Mouse (Mus musculus): Measurements from ENCODE around the gene Scn4a. TPM values are rescaled to one million over a fixed set of nuclear protein-coding genes. Genes with fewer than 3 reads are reported as not detected.
A peak's percentile ranks its signal among the peaks of the same experiment; 100 is the strongest.

Gene Scn4a
- polyA plus RNA-seq, 1 experiment = not detected

DNA sequence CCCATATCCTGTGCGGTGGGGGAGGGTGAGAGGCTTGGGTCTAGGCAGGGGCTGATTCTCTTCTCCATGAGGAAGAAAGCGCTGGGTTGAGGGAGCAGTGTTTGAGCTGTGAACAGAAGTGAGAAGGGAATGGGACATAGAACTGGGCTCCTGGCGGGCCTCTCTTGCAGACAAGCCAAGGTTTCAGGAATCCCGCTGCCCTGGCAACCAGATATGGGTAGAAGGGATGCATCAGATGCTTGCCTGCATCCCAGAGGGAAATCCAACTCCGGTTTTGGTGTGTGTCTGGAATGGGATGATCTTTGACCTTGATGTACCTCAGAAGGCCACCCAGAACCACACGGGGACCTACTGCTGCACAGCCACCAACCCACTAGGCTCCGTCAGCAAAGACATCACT, 66.9 kb downstream of the Scn4a start:
- no peak overlapping the region for H3K4me3 ChIP-seq (replicated peaks)
- H3K4me1 ChIP-seq = peaks cover 9% of the 10 kb centered on the region; the same call in 1 of the 2 replicates

DNA sequence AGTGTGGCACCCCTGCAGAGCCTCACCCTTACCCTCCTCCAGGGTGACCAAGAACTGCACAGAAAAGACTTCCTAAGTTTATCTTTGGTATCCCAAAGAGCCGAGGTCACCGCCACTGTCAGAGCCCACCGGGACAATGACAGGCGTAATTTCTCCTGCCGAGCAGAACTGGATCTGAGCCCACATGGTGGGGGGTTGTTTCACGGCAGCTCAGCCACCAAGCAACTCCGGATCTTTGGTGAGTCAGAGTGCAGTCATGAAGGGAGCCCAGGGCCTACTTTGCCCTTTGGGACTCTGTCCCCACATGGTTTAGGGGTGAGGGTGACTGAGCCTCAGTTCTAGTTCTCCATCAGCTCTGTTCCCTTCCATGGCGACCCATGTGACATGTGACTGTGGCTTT, 69.0 kb downstream of the Scn4a start:
- Histone ChIP-seq H3K4me3 (replicated peaks) (no peak overlapping the region), H3K9me3 (no peaks in the 10 kb centered on the region), H3K4me1 (peaks cover 9% of the 10 kb centered on the region; the same call in 1 of the 2 replicates), H3K27me3 (replicated peaks) (peaks cover 51% of the 10 kb centered on the region), H3K36me3 (replicated peaks; ENCODE audit: low read length) (no peaks in the 10 kb centered on the region)
- TF ChIP-seq FLI1 (IDR thresholded peaks at IDR 0.05; ENCODE audit: low read length) = no peak
- TF ChIP-seq GATA1 (IDR thresholded peaks at IDR 0.05; ENCODE audit: borderline replicate concordance, low read length) = no peak

More for the DNA sequence above, 66.9 kb downstream of the Scn4a start:
- Histone ChIP-seq H3K27me3 (replicated peaks) (peaks cover 48% of the 10 kb centered on the region), H3K36me3 (replicated peaks; ENCODE audit: low read length) (no peaks in the 10 kb centered on the region), H3K9me3 (no peaks in the 10 kb centered on the region)
- TF ChIP-seq FLI1 (IDR thresholded peaks at IDR 0.05; ENCODE audit: low read length) = no peak
- no peak for TF ChIP-seq GATA1 (IDR thresholded peaks at IDR 0.05; ENCODE audit: borderline replicate concordance, low read length)

DNA sequence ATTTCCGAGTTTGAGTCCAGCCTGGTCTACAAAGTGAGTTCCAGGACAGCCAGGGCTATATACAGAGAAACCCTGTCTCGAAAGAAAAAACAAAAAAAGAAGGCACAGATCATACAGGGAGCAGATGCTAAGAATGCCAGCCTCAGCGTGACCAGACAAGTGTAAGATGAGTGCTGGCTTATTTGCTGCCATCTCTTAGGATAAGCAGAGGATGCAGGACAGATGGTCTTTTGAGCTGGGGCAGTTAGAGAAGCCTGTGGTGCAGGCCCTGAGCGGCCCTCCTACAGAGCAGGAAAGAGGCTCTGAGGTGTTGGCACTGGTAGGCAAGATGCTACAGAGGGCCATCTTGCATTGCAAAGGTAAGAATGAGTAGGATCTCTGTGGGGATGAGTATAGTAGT, 69.7 kb downstream of the Scn4a start:
- Histone ChIP-seq H3K36me3 (replicated peaks; ENCODE audit: low read length) (no peaks in the 10 kb centered on the region), H3K4me1 (peaks cover 9% of the 10 kb centered on the region; the same call in 1 of the 2 replicates), H3K4me3 (replicated peaks) (no peak overlapping the region), H3K27me3 (replicated peaks) (peaks cover 53% of the 10 kb centered on the region), H3K9me3 (no peaks in the 10 kb centered on the region)
- no peak for TF ChIP-seq GATA1 (IDR thresholded peaks at IDR 0.05; ENCODE audit: borderline replicate concordance, low read length)
- TF ChIP-seq FLI1 (IDR thresholded peaks at IDR 0.05; ENCODE audit: low read length) = no peak

DNA sequence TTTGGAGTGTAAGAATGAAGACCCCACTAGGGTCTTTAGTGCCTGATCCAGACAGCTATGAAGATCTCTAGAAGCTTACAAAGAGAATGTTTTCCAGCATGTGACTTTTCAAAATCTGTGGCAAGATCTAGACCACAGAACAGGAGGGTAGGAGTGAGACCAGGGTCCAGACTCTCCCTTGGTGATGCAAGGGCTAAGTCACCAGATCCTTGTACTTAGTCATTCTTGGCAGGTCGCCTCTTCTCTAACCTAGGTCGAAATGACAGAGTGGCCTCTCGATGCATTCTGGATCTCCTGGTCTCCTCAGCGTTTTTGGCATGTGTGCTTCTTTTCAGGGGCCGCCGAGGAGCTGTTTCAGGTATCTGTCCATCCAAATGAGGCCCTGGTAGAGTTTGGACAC, 70.6 kb downstream of the Scn4a start:
- no peak overlapping the region for H3K4me3 ChIP-seq (replicated peaks)
- TF ChIP-seq GATA1 (IDR thresholded peaks at IDR 0.05; ENCODE audit: borderline replicate concordance, low read length) = no peak
- TF ChIP-seq FLI1 (IDR thresholded peaks at IDR 0.05; ENCODE audit: low read length) = no peak
- H3K4me1 ChIP-seq = peaks cover 17% of the 10 kb centered on the region
- H3K9me3 ChIP-seq = no peaks in the 10 kb centered on the region
- H3K27me3 ChIP-seq (replicated peaks) = peaks cover 50% of the 10 kb centered on the region
- no peaks in the 10 kb centered on the region for H3K36me3 ChIP-seq (replicated peaks; ENCODE audit: low read length)

DNA sequence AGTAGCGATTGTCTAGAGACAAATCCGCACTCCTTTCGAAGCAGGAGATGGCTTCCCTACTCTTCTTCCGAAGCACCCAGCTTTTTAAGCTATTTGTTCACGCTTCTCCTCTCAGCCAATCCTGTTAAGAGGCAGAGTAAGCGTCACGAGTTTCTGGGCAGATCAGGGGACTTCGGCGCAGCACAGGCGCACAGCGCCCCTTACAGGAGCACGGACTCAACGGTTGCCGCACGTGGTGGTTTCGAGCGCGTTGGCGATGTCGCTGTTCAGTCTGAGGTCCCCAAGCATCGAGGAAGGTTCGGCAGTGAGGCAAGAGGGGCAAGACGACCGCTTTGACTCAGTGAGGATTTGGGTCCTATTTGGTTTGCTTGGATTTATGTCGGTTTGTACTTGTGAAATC, 76.6 kb downstream of the Scn4a start, which contains the start of gene Tcam1:
TSS of gene Tcam1 (plus strand) at position 219 of the 400 bp plus-strand sequence.
- no peaks in the 10 kb centered on the region for H3K36me3 ChIP-seq (replicated peaks; ENCODE audit: low read length)
- no peaks in the 10 kb centered on the region for H3K9me3 ChIP-seq
- H3K4me1 ChIP-seq = peaks cover 47% of the 10 kb centered on the region
- TF ChIP-seq GATA1 (IDR thresholded peaks at IDR 0.05; ENCODE audit: borderline replicate concordance, low read length) (no peak), FLI1 (IDR thresholded peaks at IDR 0.05; ENCODE audit: low read length) (no peak)
- peak within 1 kb of the TSS; percentile 85 for H3K4me3 ChIP-seq (replicated peaks)
- peaks cover 7% of the 10 kb centered on the region for H3K27me3 ChIP-seq (replicated peaks)

DNA sequence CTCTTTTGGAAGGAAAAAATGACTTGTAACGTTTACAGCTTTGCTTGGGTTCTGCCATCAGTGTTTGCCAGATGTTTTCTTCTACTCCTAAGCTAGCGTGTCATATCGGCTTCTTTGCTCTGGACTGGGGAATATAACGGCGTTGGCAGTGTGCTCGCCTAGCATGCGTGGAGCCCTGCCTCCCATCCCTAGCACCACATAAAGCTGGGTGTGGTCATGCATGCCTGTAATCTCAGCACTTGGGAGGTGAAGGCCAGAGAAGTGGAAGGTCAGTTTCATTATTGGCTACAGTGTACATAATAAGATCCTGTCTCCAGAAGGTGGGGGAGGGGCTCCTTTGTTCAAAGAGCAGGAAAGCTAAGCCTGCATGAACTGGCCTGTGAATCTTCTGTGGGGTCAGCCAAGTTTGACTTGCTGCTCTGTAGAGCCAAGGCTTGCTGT, 78.1 kb downstream of the Scn4a start:
- Histone ChIP-seq H3K36me3 (replicated peaks; ENCODE audit: low read length) (peaks cover 2% of the 10 kb centered on the region), H3K9me3 (no peaks in the 10 kb centered on the region), H3K4me1 (peaks cover 62% of the 10 kb centered on the region), H3K27me3 (replicated peaks) (peaks cover 2% of the 10 kb centered on the region), H3K4me3 (replicated peaks) (no peak overlapping the region)
- TF ChIP-seq GATA1 (IDR thresholded peaks at IDR 0.05; ENCODE audit: borderline replicate concordance, low read length) = no peak

DNA sequence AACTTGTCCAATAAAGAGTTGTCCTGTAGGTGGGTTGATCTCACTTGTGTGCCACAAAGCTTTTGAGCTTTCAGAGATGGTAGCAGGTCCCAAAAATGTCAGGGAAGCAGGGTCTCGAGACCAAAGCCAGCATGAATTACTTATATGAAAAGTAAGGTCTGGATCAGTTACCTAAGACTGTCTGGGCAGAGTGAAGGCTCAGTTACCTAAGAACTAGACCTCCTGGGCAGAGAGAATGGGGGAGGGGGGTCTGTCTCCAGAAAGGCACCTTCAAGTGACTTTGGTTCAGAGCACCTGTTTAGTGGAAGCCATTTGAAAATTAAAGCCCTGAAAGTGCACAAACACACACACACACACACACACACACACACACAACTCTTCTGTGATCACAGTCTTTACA, 78.7 kb downstream of the Scn4a start:
- TF ChIP-seq GATA1 (IDR thresholded peaks at IDR 0.05; ENCODE audit: borderline replicate concordance, low read length) (no peak), FLI1 (IDR thresholded peaks at IDR 0.05; ENCODE audit: low read length) (no peak)
- H3K9me3 ChIP-seq = no peaks in the 10 kb centered on the region
- peaks cover 66% of the 10 kb centered on the region for H3K4me1 ChIP-seq
- H3K27me3 ChIP-seq (replicated peaks) = peaks cover 2% of the 10 kb centered on the region
- peaks cover 2% of the 10 kb centered on the region for H3K36me3 ChIP-seq (replicated peaks; ENCODE audit: low read length)
- H3K4me3 ChIP-seq (replicated peaks) = no peak overlapping the region

DNA sequence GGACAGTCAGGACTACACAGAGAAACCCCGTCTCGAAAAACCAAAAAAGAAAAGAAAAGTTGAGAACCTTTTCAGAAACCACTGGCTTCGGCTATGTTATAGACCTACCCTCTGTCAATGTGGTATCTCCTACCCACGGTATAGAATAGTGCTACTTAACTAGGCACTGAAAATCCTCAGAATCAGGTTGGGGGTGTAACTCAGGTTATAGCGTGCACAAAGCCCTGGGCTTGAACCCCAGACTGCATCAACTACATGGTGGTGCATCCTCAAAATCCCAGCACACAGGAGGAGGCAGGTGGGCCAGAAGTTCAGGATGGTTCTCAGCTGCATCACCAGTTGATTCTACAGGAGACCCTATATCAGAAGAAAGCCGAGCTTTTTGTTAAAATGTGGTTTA, 79.3 kb downstream of the Scn4a start:
- no peaks in the 10 kb centered on the region for H3K9me3 ChIP-seq
- H3K27me3 ChIP-seq (replicated peaks) = peaks cover 2% of the 10 kb centered on the region
- H3K36me3 ChIP-seq (replicated peaks; ENCODE audit: low read length) = peaks cover 7% of the 10 kb centered on the region
- peak overlapping the region; percentile 39 for H3K4me3 ChIP-seq (replicated peaks)
- H3K4me1 ChIP-seq = peaks cover 72% of the 10 kb centered on the region
- no peak for TF ChIP-seq FLI1 (IDR thresholded peaks at IDR 0.05; ENCODE audit: low read length)
- no peak for TF ChIP-seq GATA1 (IDR thresholded peaks at IDR 0.05; ENCODE audit: borderline replicate concordance, low read length)

DNA sequence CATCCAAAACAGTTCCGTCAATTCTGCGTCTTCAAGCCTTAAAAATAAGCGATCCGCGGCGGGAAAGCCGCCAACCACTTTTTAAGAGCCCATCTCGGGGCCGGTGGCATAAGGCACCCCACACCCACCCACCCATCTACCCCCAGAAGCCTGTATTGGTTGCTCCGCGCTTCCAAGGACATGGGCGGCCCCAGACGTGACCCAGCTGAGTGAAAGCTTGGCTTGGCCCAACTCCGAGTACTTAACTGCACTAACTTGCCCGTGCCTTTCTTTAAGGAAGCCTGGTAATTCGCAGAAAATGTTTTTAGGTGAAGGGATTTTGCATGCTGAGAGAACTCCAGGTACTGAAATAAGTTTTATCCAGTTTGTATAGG, 79.8 kb downstream of the Scn4a start:
- Histone ChIP-seq H3K36me3 (replicated peaks; ENCODE audit: low read length) (peaks cover 12% of the 10 kb centered on the region), H3K4me1 (peaks cover 77% of the 10 kb centered on the region), H3K4me3 (replicated peaks) (peak overlapping the region; percentile 96), H3K9me3 (no peaks in the 10 kb centered on the region), H3K27me3 (replicated peaks) (no peaks in the 10 kb centered on the region)
- TF ChIP-seq FLI1 (IDR thresholded peaks at IDR 0.05; ENCODE audit: low read length) = no peak
- TF ChIP-seq GATA1 (IDR thresholded peaks at IDR 0.05; ENCODE audit: borderline replicate concordance, low read length) = no peak

DNA sequence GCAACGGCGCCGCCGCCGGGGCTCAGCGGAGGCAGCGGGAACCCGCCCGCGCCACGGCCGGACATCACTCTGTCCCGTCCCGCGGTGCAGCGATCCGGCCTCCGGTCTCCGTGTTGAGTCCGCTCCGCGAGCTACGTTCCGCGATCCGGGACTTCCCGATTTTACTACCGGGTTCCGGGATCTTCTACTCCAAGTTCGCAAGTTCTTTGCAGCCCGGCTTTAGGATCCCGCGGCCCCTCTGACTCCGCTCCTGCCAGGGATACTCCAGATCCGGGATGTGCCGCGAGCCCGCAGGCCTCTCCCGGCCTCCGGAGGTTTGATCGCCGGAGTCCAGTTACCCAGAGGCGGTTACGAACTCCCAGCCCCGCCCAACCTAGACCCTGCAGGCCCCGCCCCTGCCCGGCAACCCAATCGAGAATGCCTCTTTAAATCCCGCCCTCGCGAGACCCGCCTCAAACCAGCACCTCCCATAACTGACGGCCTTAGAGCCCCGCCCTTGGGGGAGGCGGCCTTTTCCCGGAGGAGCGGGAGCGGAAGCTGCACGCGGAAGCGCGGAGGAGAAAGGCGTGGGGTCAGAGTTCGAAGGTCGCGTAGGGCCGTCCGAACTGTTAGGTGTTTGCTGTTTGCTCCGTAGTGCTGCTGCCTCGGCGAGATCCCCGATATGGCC, 80.3 kb downstream of the Scn4a start, which contains the start of gene Smarcd2:
TSS of gene Smarcd2 (minus strand) at position 329 of the 667 bp plus-strand sequence.
- Histone ChIP-seq H3K4me3 (replicated peaks) (peak within 1 kb of the TSS; percentile 96), H3K36me3 (replicated peaks; ENCODE audit: low read length) (peaks cover 17% of the 10 kb centered on the region), H3K9me3 (no peaks in the 10 kb centered on the region), H3K27me3 (replicated peaks) (no peaks in the 10 kb centered on the region), H3K4me1 (peaks cover 77% of the 10 kb centered on the region)
- TF ChIP-seq FLI1 (IDR thresholded peaks at IDR 0.05; ENCODE audit: low read length) = 0 out of 2 replicates have a peak, but pooled peaks have one; percentile 27
- no peak for TF ChIP-seq GATA1 (IDR thresholded peaks at IDR 0.05; ENCODE audit: borderline replicate concordance, low read length)

All from megakaryocyte, embryonic 14.5 days (primary cell).